Mouse (Mus musculus): ENCODE data around the gene Klhl11.

GRCm38 (mm10) chr11:100484461-100484860 lies 11.9 kb upstream of the Klhl11 start:
- no peak for TF ChIP-seq CTCF (IDR thresholded peaks at IDR 0.05; ENCODE audit: extremely low read depth, insufficient read depth, insufficient read length, insufficient replicate concordance)
- no peak for TF ChIP-seq POLR2A (IDR thresholded peaks at IDR 0.05; ENCODE audit: low read depth, low read length)
